Mouse (Mus musculus) cerebellum, postnatal 25 days (tissue): ENCODE results near the gene S100a2.

ENCODE experiments used
- DNase-seq, 2 experiments: peaks; one replicate each; pipeline ENCODE4 v3.0.0; 2021; ENCODE audit warnings: mixed read lengths in 2 of 2

Gene S100a2

GRCm38 (mm10) chr3:90621552-90621951 is 31.5 kb downstream of the S100a2 start:
- no peak for DNase-seq

GRCm38 (mm10) chr3:90623435-90624071 is 33.5 kb downstream of the S100a2 start:
- DNase-seq: peak in 1 of 2 experiments; percentile 29

GRCm38 (mm10) chr3:90625496-90625895 is 35.4 kb downstream of the S100a2 start:
- no peak for DNase-seq

GRCm38 (mm10) chr3:90626266-90627021 is 36.4 kb downstream of the S100a2 start:
- no peak for DNase-seq

GRCm38 (mm10) chr3:90627366-90627765 is 37.3 kb downstream of the S100a2 start:
- DNase-seq: no peak

GRCm38 (mm10) chr3:90627807-90628206 is 37.8 kb downstream of the S100a2 start:
- peak in 1 of 2 experiments; percentile 15 for DNase-seq

GRCm38 (mm10) chr3:90629298-90629697 is 39.3 kb downstream of the S100a2 start:
- no peak for DNase-seq

GRCm38 (mm10) chr3:90631984-90632383 is 41.9 kb downstream of the S100a2 start:
- DNase-seq: no peak

- no peak for DNase-seq
These were observed 48.6 kb downstream of the S100a2 start for GRCm38 (mm10) chr3:90638511-90639275.

GRCm38 (mm10) chr3:90639511-90640154 is 49.6 kb downstream of the S100a2 start:
- peak in 1 of 2 experiments; percentile 36 for DNase-seq

- DNase-seq: no peak
These were observed 50.9 kb downstream of the S100a2 start for GRCm38 (mm10) chr3:90640981-90641380.
